ENCODE assay signal across 16 mouse cellular contexts in the genomic region with DNA sequence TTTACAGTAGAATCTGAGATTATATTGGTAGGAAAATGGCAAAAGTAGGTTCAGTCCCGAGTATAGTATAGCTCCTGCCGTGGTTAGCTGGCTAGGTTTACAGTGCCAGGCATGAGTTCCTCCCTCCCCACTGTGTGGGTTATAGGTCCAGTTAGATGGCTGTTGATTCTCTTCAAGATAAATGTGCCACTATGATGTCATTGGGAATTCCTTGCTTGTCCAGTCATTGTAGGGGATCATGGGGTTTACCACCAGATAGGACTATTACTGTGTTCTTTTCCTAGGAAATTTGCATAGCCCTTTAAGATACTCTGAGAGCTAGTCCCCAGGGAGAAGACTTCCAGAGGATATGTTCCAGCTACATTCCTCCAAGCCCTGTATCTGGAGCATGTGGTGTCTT.
"Had no signal": no experiment of that assay in that cellular context is flagged by ENCODE, and none has a peak within 500 bp of the region (broad histone marks: within the 10 kb centered on the region; RNA-seq: fewer than 3 reads in every experiment).

No protein-coding gene starts in this region.

- H3K27me3 ChIP-seq: neural tube, embryonic 12.5 days; neural tube, embryonic 13.5 days; neural tube, embryonic 15.5 days; stomach, embryonic 15.5 days had no signal

- H3K9me3 ChIP-seq: neural tube, embryonic 12.5 days; neural tube, embryonic 13.5 days; neural tube, embryonic 15.5 days; stomach, embryonic 15.5 days had no signal

- H3K27ac ChIP-seq: neural tube, embryonic 12.5 days; neural tube, embryonic 13.5 days; neural tube, embryonic 15.5 days; stomach, embryonic 15.5 days; stomach, postnatal 0 days had no signal

- H3K4me2 ChIP-seq: neural tube, embryonic 12.5 days; neural tube, embryonic 13.5 days; neural tube, embryonic 15.5 days; stomach, embryonic 15.5 days had no signal

- H3K36me3 ChIP-seq: neural tube, embryonic 12.5 days; neural tube, embryonic 13.5 days; neural tube, embryonic 15.5 days; stomach, embryonic 15.5 days had no signal

- H3K9ac ChIP-seq: neural tube, embryonic 12.5 days; neural tube, embryonic 13.5 days; neural tube, embryonic 15.5 days; stomach, embryonic 15.5 days had no signal

- DNase-seq: retina, postnatal 1 day; right cerebral cortex, adult 18-20 months; right cerebral cortex, postnatal 14 days; right cerebral cortex, postnatal 25 days; right cerebral cortex, postnatal 4 days; thymus, adult 18-20 months; thymus, adult 2 months; thymus, postnatal 14 days; thymus, postnatal 25 days; thymus, postnatal 36 days; thymus, postnatal 4 days had no signal

- H3K4me3 ChIP-seq: neural tube, embryonic 12.5 days; neural tube, embryonic 13.5 days; neural tube, embryonic 15.5 days; stomach, embryonic 15.5 days had no signal

- H3K4me1 ChIP-seq: neural tube, embryonic 12.5 days; neural tube, embryonic 13.5 days; neural tube, embryonic 15.5 days; stomach, embryonic 15.5 days had no signal
